Mouse (Mus musculus) embryonic facial prominence, embryonic 11.5 days (tissue): ENCODE results near the gene BC024978. TPM values are rescaled to one million over a fixed set of nuclear protein-coding genes. Genes with fewer than 3 reads are reported as not detected.

ENCODE experiments used
- ATAC-seq: fragments of 200-750 bp; cut with Nextera tagmentation; replicated peaks from 2 replicates; pipeline ENCODE4 v1.8.0; 2017; ENCODE audit warnings: low read depth; ENCODE audit not compliant: insufficient number of reproducible peaks, low FRiP score, low TSS enrichment
- DNase-seq: peaks from one replicate; pipeline ENCODE4 v3.0.0-alpha.2; 2015; ENCODE audit warnings: low spot score
- H3K27ac ChIP-seq: fragments of 300-500 bp; sonication (generic); replicated peaks from 2 replicates; pipeline ENCODE4 v1.5.1; 2014; ENCODE audit warnings: mild to moderate bottlenecking, low read depth, low read length, control low read depth
- H3K27me3 ChIP-seq: fragments of 300-500 bp; sonication (generic); 2 replicates; pipeline ENCODE4 v1.6.1; 2014; ENCODE audit warnings: mild to moderate bottlenecking, low read length, moderate library complexity, mixed read lengths; ENCODE audit not compliant: control insufficient read depth, insufficient read depth
- H3K36me3 ChIP-seq: fragments of 300-500 bp; sonication (generic); replicated peaks from 2 replicates; pipeline ENCODE4 v1.6.1; 2014; ENCODE audit warnings: low read depth, mild to moderate bottlenecking, low read length, moderate library complexity, mixed read lengths; ENCODE audit not compliant: control insufficient read depth, insufficient read depth
- H3K4me1 ChIP-seq: fragments of 300-500 bp; sonication (generic); 2 replicates; pipeline ENCODE4 v1.6.1; 2014; ENCODE audit warnings: low read length, mixed read lengths; ENCODE audit not compliant: control insufficient read depth, insufficient read depth
- H3K4me2 ChIP-seq: fragments of 300-500 bp; sonication (generic); 2 replicates; pipeline ENCODE4 v1.6.1; 2014; ENCODE audit warnings: low read depth, mild to moderate bottlenecking, control low read depth, low read length, moderate library complexity
- H3K4me3 ChIP-seq: fragments of 300-500 bp; sonication (generic); 2 replicates; pipeline ENCODE4 v1.5.1; 2014; ENCODE audit warnings: low read depth, low read length, control low read depth
- H3K9ac ChIP-seq: fragments of 300-500 bp; sonication (generic); replicated peaks from 2 replicates; pipeline ENCODE4 v1.6.1; 2014; ENCODE audit warnings: mild to moderate bottlenecking, control low read depth, low read length
- H3K9me3 ChIP-seq: fragments of 300-500 bp; sonication (generic); replicated peaks from 2 replicates; pipeline ENCODE4 v1.6.1; 2016; ENCODE audit warnings: mild to moderate bottlenecking, low read length, inconsistent platforms, mixed read lengths; ENCODE audit not compliant: control insufficient read depth
- WGBS: fragments of 180-500 bp; shearing (Covaris S2); extraction: QIAGEN DNeasy Blood & Tissue Kit; methylation state at CpG from one replicate; pipeline ENCODE4 v1.1.7; 2014; 5-methylcytosine and 5-hydroxymethylcytosine counted together
- polyA plus RNA-seq: library from polyadenylated mRNA; unstranded; fragments of >200 nt; fragmentation: Nextera tagmentation; extraction: Ambion mirVana; gene quantifications from 2 replicates; pipeline ENCODE4 v1.2.1, GENCODE M21; 2014

Gene BC024978
- polyA plus RNA-seq, 1 experiment from 2014 or later: 2.4 TPM

DNA sequence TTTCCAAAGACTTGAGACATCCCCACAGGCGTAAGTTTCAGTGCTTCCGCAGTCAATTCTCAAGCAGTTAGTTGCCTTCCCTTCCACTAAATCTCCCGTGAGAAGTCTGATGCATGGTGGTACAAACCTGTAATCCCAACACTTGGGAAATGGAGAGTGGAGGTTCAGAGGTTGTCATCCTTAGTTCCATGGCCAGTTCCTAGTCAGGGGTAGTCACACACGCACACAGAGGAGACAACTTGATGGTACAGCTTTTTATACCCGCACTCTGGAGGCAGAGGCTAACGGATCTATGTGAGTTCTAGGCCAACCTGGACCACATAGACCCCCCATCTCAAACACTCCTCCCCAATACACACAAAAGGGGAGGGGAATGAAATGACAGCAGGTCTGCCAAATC is 33.3 kb downstream of the BC024978 start:
- no peaks in the 10 kb centered on the region for H3K9me3 ChIP-seq
- WGBS: 12% methylated on average over 6 of the region's 6 CpGs
- ATAC-seq: no peak
- H3K27me3 ChIP-seq: no peaks in the 10 kb centered on the region
- peaks cover 5% of the 10 kb centered on the region for H3K4me1 ChIP-seq
- no peaks in the 10 kb centered on the region for H3K36me3 ChIP-seq
- peak overlapping the region; percentile 67 for H3K27ac ChIP-seq
- H3K9ac ChIP-seq: peak overlapping the region; percentile 85
- H3K4me3 ChIP-seq: peak overlapping the region; percentile 81
- peak overlapping the region; percentile 44 for H3K4me2 ChIP-seq
- no peak for DNase-seq

DNA sequence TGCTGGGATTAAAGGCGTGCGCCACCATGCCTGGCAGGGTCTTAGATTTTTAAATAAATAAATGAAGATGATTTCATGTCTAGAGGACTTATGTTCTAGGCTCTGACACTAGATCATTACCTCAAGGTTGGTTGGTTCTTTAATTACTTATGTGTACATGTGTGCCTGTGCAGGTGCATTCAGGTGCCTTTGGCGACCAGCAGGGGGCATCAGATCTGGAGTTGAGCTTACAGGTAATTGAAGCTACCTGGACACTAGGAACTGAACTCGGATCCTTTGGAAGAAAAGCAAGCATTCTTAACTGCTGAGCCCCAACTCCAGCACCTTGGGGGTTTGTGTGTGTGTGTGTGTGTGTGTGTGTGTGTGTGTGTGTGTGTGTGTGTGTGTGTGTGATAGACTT is 35.2 kb downstream of the BC024978 start:
- ATAC-seq (no peak), DNase-seq (no peak)
- H3K4me2 ChIP-seq: no peak overlapping the region
- WGBS: 72% methylated on average over 4 of the region's 4 CpGs
- no peaks in the 10 kb centered on the region; the same call in 1 of the 2 replicates for H3K36me3 ChIP-seq
- no peaks in the 10 kb centered on the region for H3K27me3 ChIP-seq
- no peak overlapping the region for H3K4me3 ChIP-seq
- H3K9ac ChIP-seq: no peak overlapping the region
- H3K27ac ChIP-seq: no peak overlapping the region
- H3K4me1 ChIP-seq: peaks cover 5% of the 10 kb centered on the region
- H3K9me3 ChIP-seq: no peaks in the 10 kb centered on the region

DNA sequence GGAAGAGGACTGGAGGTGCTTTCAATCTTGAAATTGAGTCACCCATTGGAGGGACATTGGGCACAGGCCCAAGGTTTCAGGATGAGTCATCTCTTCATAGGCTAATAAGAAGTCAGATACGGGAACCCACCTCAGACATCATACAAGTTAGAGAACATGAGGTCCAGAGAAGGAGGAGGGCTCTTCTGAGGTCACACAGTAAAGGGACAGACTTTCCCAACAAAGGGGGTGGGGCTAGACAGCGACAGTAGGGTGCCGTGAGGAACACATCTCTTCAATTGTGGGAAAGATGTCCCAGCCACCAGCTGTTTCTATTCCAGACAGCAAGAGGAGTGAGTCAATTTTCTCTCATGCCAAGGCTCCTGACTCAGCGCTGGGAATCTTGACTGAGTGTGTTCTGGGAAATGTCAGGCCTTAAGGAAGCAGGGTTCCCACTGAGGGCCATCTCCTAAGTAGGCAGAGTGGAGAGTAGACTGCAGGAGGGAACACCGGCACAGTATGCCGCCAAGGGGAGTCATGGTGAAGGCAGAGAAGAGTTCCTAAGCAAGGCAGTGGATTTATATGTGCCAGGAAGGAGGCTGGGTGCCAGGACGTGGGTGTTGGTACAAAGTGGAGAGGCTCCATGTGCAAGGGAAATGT is 36.2 kb downstream of the BC024978 start:
- H3K4me2 ChIP-seq: no peak overlapping the region
- H3K36me3 ChIP-seq: no peaks in the 10 kb centered on the region; the same call in 1 of the 2 replicates
- no peak for ATAC-seq
- H3K4me3 ChIP-seq: no peak overlapping the region
- WGBS: 80% methylated on average over 7 of the region's 7 CpGs
- H3K27ac ChIP-seq: no peak overlapping the region
- peaks cover 5% of the 10 kb centered on the region for H3K4me1 ChIP-seq
- no peak overlapping the region for H3K9ac ChIP-seq
- no peaks in the 10 kb centered on the region for H3K9me3 ChIP-seq
- no peak for DNase-seq
- no peaks in the 10 kb centered on the region for H3K27me3 ChIP-seq

DNA sequence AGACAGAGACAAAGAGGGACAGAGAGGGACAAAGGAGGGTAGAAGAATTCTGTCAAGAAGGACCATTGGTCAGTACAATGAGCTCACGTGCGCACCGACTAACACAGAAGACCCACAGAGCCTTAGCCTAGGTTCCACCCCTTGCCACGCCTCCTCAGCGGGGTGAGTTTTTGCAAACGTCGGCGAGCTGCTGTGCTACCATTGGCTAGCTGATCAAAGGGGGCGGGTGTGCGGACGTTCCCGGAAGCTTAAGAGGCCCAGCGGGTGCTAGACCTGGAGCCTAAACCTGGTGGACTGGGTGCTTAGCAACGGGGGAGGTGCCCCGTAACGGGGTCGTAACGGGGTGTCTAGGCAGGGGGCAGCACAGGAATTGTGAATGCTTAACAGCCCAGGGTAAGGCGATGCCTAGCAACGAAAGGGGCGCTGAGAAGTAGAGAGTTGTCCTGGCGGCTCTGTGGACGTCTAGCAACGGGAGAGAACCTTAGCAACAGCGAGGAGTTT is 37.2 kb downstream of the BC024978 start, which contains the start of gene Coq8b:
Coq8b (plus strand) TSS at position 243 of the 501 bp plus-strand sequence.
- H3K4me3 ChIP-seq: peak within 1 kb of the TSS; percentile 48
- H3K27ac ChIP-seq: peak within 1 kb of the TSS; percentile 56; the same call in 1 of the 2 replicates
- 1% methylated on average over 25 of the region's 25 CpGs for WGBS
- ATAC-seq (peak; percentile 89), DNase-seq (peak; percentile 98)
- peaks cover 3% of the 10 kb centered on the region for H3K4me1 ChIP-seq
- H3K9me3 ChIP-seq: no peaks in the 10 kb centered on the region
- H3K4me2 ChIP-seq: peak within 1 kb of the TSS; percentile 67
- H3K36me3 ChIP-seq: no peaks in the 10 kb centered on the region; the same call in 1 of the 2 replicates
- H3K27me3 ChIP-seq: no peaks in the 10 kb centered on the region
- peak within 1 kb of the TSS; percentile 62 for H3K9ac ChIP-seq

DNA sequence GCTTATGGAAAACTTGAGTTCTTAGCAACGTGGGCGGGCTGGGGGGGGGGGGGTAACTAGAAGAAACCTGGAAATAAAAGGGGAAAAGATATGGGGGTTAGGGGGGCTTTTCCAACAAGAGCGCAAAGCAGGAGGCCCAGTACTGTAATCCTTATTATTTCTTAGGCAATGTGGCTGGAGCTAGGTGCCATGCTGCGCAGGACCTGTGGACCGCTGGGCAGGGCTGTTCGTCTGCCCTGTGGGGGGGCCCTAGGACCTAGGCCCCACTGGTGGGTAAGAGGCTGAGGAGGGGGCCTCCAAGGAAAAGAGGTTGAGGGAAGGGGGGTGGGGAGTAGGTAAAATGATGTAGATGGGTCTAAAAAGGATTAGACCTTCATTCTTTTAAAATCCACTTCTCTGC is 37.7 kb downstream of the BC024978 start:
- H3K27me3 ChIP-seq: no peaks in the 10 kb centered on the region
- no peak for ATAC-seq

DNA sequence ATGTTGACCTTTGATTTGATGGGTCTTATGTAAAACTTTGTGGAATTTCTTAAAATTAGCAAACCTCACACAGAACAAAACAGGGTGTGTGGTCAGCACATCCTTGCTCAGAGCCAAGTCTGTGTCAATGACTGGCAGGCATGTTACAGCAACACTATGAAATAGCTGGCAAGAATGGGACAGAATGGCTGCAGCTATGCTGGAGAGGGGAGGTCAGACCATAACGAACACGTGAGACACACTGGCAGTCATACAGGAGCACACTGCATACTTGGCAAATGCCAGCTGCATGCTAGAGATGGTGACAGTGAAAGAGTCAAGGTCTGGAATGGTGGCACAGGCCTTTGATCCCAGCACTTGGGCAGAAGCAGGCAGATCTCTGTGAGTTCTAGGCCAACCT is 40.1 kb downstream of the BC024978 start:
- no peak overlapping the region for H3K4me2 ChIP-seq
- H3K36me3 ChIP-seq: no peaks in the 10 kb centered on the region; the same call in 1 of the 2 replicates
- no peak for ATAC-seq
- no peak for DNase-seq
- H3K9me3 ChIP-seq: no peaks in the 10 kb centered on the region
- 92% methylated on average over 2 of the region's 2 CpGs for WGBS
- H3K27me3 ChIP-seq: no peaks in the 10 kb centered on the region
- H3K27ac ChIP-seq: no peak overlapping the region
- H3K9ac ChIP-seq: no peak overlapping the region
- H3K4me1 ChIP-seq: peaks cover 3% of the 10 kb centered on the region
- no peak overlapping the region for H3K4me3 ChIP-seq

More for the DNA sequence above, 37.7 kb downstream of the BC024978 start:
- Histone ChIP-seq H3K27ac (peak overlapping the region; percentile 56; the same call in 1 of the 2 replicates), H3K9ac (peak overlapping the region; percentile 62), H3K4me3 (peak overlapping the region; percentile 48), H3K4me1 (peaks cover 3% of the 10 kb centered on the region), H3K9me3 (no peaks in the 10 kb centered on the region), H3K4me2 (peak overlapping the region; percentile 67), H3K36me3 (no peaks in the 10 kb centered on the region; the same call in 1 of the 2 replicates)
- no peak for DNase-seq
- 3% methylated on average over 6 of the region's 6 CpGs for WGBS

DNA sequence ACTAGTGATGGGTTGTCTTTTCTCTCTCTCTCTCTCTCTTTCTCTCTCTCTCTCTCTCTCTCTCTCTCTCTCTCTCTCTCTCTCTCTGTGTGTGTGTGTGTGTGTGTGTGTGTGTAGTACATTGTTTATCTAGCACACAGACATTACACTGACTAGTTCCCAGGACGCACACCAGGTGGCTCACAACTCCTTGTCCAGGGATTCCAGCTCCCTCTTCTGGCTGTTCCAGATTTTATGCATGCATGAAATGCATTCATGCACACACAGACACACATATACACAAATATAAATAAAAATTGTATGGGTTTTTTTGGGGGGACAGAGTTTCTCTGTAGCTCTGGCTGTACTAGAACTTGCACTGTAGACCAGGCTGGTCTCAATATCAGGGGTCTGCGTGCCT is 41.9 kb downstream of the BC024978 start:
- no peaks in the 10 kb centered on the region; the same call in 1 of the 2 replicates for H3K36me3 ChIP-seq
- H3K27me3 ChIP-seq: no peaks in the 10 kb centered on the region
- DNase-seq: no peak
- no peak for ATAC-seq
- 81% methylated on average over 2 of the region's 2 CpGs for WGBS
- no peaks in the 10 kb centered on the region for H3K9me3 ChIP-seq
- no peak overlapping the region for H3K27ac ChIP-seq
- no peak overlapping the region for H3K4me2 ChIP-seq
- peaks cover 3% of the 10 kb centered on the region for H3K4me1 ChIP-seq
- no peak overlapping the region for H3K4me3 ChIP-seq
- H3K9ac ChIP-seq: no peak overlapping the region

DNA sequence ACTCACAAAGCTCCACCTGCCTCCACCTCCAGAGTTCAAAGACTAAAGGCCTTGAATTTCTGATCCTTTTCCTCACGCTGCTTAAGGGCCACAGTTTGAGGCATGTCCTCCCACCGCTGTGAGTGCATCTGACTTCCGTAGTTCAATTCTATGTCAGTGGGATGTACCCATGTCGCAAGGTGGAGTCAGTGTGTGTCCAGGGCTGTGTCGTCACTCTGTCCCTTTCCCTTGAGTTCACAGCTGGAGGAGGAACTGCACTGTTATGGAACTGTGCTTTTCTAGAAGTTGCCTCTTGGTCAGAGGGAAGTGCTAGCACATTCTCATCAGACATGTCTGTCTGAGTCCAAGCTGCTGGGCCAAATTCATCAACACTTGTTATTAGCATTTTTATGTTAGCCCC is 43.0 kb downstream of the BC024978 start:
- no peak overlapping the region for H3K27ac ChIP-seq
- H3K4me2 ChIP-seq: no peak overlapping the region
- H3K9me3 ChIP-seq: no peaks in the 10 kb centered on the region
- H3K4me3 ChIP-seq: no peak overlapping the region
- ATAC-seq (no peak), DNase-seq (no peak)
- peaks cover 3% of the 10 kb centered on the region for H3K4me1 ChIP-seq
- 91% methylated on average over 5 of the region's 5 CpGs for WGBS
- peaks cover 2% of the 10 kb centered on the region for H3K36me3 ChIP-seq
- H3K27me3 ChIP-seq: no peaks in the 10 kb centered on the region
- no peak overlapping the region for H3K9ac ChIP-seq
